24 mouse cellular contexts compared by ENCODE assay signal in the genomic region with DNA sequence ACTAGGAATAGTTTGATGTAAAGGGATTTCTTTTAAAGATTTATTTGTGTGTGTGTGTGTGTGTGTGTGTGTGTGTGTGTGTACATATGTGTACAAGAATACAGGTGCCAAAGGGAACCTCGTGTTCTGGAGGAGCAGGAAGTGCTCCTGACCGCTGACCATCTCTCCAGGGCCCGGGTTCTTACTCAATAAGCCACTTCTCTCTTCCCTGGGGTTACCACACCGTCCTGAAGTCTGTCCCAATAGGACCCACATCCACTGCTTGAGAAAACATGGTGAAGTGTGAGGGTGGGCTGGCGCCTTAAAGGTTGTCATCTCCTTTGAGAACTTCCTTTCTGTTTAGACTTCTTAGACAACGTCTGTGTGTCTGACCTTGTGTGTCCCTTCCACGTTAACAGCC. TPM values are rescaled to one million over a fixed set of nuclear protein-coding genes. Genes with fewer than 3 reads are reported as not detected.
A peak's percentile ranks its signal among the peaks of the same experiment; 100 is the strongest.
DNase-seq lines count a peak whose midpoint lies in the region; ATAC-seq and TF ChIP-seq lines count a peak whose summit lies in the region.
"Had no signal": no experiment of that assay in that cellular context is flagged by ENCODE, and none has a peak within 500 bp of the region (broad histone marks: within the 10 kb centered on the region; RNA-seq: fewer than 3 reads in every experiment).

No protein-coding gene starts in this region.

- WGBS in lung, postnatal 0 days: 80% methylated on average over 7 of the region's 7 CpGs
- WGBS in lung, adult 2 months: 73% methylated on average over 7 of the region's 7 CpGs
- WGBS in heart, adult 2 months: 82% methylated on average over 7 of the region's 7 CpGs

- H3K4me3 ChIP-seq in lung, postnatal 0 days (ENCODE audit: low read depth, low read length): no peak overlapping the region
- H3K4me3 ChIP-seq in lung, adult 2 months (replicated peaks; ENCODE audit: extremely low read depth, low read depth, low read length): no peak overlapping the region
- no peak overlapping the region for H3K4me3 ChIP-seq in brown adipose tissue, adult 24 weeks (ENCODE audit: insufficient read depth, low read depth, low read length)
- no peak overlapping the region for H3K4me3 ChIP-seq in heart, adult 2 months
- H3K4me3 ChIP-seq: embryonic facial prominence, embryonic 10.5 days; forebrain, embryonic 13.5 days; gastrocnemius, adult 2 months; heart, embryonic 10.5 days; hindbrain, embryonic 13.5 days had no signal

- peak; percentile 31 for DNase-seq in lung, postnatal 0 days (ENCODE audit: low spot score)
- no peak for DNase-seq in lung, adult 2 months
- DNase-seq in heart, adult 2 months: no peak
- DNase-seq in frontal cortex, adult 2 months (ENCODE audit: extremely low spot score in 1 of 2, low spot score in 1 of 2): no peak
- DNase-seq in left cerebral cortex, postnatal 25 days (ENCODE audit: low spot score in 2 of 2): no peak
- DNase-seq: adrenal gland, postnatal 10 days; B cell, adult 2 months; cerebellum, adult 8-10 months; cerebellum, postnatal 25 days; forebrain, postnatal 0 days; gastrocnemius, postnatal 25 days; heart, adult 11 months; heart, postnatal 10 days; heart, postnatal 4 days had no signal

- H3K27ac ChIP-seq in lung, postnatal 0 days (ENCODE audit: low read length): no peak overlapping the region
- 0 out of 2 replicates have a peak overlapping the region, but pooled peaks have one; percentile 10 for H3K27ac ChIP-seq in brown adipose tissue, adult 24 weeks (replicated peaks; ENCODE audit: low read depth, low read length)
- H3K27ac ChIP-seq in heart, adult 2 months: no peak overlapping the region
- H3K27ac ChIP-seq: embryonic facial prominence, embryonic 10.5 days; forebrain, embryonic 13.5 days; gastrocnemius, adult 2 months; heart, embryonic 10.5 days; hindbrain, embryonic 13.5 days; hindbrain, postnatal 0 days had no signal

- intact Hi-C loops in heart, adult 2 months (cut with DNase I): no loop called here
- intact Hi-C loops in left cerebral cortex, postnatal 25 days (cut with DNase I): no loop called here

- no peaks in the 10 kb centered on the region for H3K9me3 ChIP-seq in lung, postnatal 0 days (ENCODE audit: low read length)
- H3K9me3 ChIP-seq: embryonic facial prominence, embryonic 10.5 days; forebrain, embryonic 13.5 days; heart, embryonic 10.5 days; hindbrain, embryonic 13.5 days had no signal

- H3K4me2 ChIP-seq in lung, postnatal 0 days (replicated peaks; ENCODE audit: low read depth, low read length): no peak overlapping the region
- H3K4me2 ChIP-seq: forebrain, embryonic 13.5 days; hindbrain, embryonic 13.5 days had no signal

- no peaks in the 10 kb centered on the region for H3K27me3 ChIP-seq in lung, postnatal 0 days (replicated peaks; ENCODE audit: insufficient read depth, low read length)
- H3K27me3 ChIP-seq in heart, adult 2 months (ENCODE audit: control insufficient read depth, insufficient read depth, low read length): no peaks in the 10 kb centered on the region
- H3K27me3 ChIP-seq: forebrain, embryonic 13.5 days; hindbrain, embryonic 13.5 days had no signal

- H3K4me1 ChIP-seq in lung, postnatal 0 days (ENCODE audit: insufficient read depth, low read depth, low read length): no peaks in the 10 kb centered on the region
- H3K4me1 ChIP-seq in lung, adult 2 months (ENCODE audit: control insufficient read depth, insufficient read depth, low read length): no peaks in the 10 kb centered on the region
- H3K4me1 ChIP-seq in brown adipose tissue, adult 24 weeks (ENCODE audit: control insufficient read depth, insufficient read depth, insufficient read length, low read length): no peaks in the 10 kb centered on the region
- no peaks in the 10 kb centered on the region for H3K4me1 ChIP-seq in heart, adult 2 months (ENCODE audit: control insufficient read depth, insufficient read depth, low read length)
- H3K4me1 ChIP-seq: forebrain, embryonic 13.5 days; heart, embryonic 10.5 days; hindbrain, embryonic 13.5 days had no signal

- TF ChIP-seq CTCF in lung, postnatal 0 days (IDR thresholded peaks at IDR 0.05): no peak
- no peak for TF ChIP-seq CTCF in lung, adult 2 months (IDR thresholded peaks at IDR 0.05; ENCODE audit: insufficient read depth, low read length)
- TF ChIP-seq CTCF in heart, adult 2 months (IDR thresholded peaks at IDR 0.05): no peak

- H3K79me2 ChIP-seq in heart, adult 2 months (replicated peaks; ENCODE audit: control insufficient read depth, insufficient read depth, low read length): no peaks in the 10 kb centered on the region

- peak; percentile 38; the same call in 1 of the 2 replicates for ATAC-seq in lung, postnatal 0 days
- ATAC-seq in granulocyte monocyte progenitor cell, adult 5-6 weeks (replicated peaks; ENCODE audit: poor library complexity, severe bottlenecking): peak; percentile 99
- ATAC-seq in monocyte, adult 5-6 weeks (replicated peaks; ENCODE audit: insufficient number of reproducible peaks, low FRiP score, low TSS enrichment, poor library complexity, severe bottlenecking): peak; percentile 84
- ATAC-seq: CD4-positive, CD25-positive, alpha-beta regulatory T cell, adult 4 months; forebrain, embryonic 13.5 days; forebrain, postnatal 0 days; hindbrain, postnatal 0 days had no signal

- no peak for TF ChIP-seq POLR2A in lung, adult 2 months (IDR thresholded peaks at IDR 0.05; ENCODE audit: borderline replicate concordance, extremely low read depth, low read depth, low read length)
- TF ChIP-seq POLR2A in heart, adult 2 months (IDR thresholded peaks at IDR 0.05; ENCODE audit: insufficient read depth, low read depth, low read length): no peak

- H3K9ac ChIP-seq in lung, postnatal 0 days (replicated peaks; ENCODE audit: low read depth): no peak overlapping the region
- no peak overlapping the region for H3K9ac ChIP-seq in heart, adult 2 months (ENCODE audit: low read depth, low read length)
- H3K9ac ChIP-seq: forebrain, embryonic 13.5 days; forebrain, postnatal 0 days; hindbrain, embryonic 13.5 days had no signal

- peaks cover 8% of the 10 kb centered on the region for H3K36me3 ChIP-seq in lung, postnatal 0 days (ENCODE audit: insufficient read depth, low read length)
- H3K36me3 ChIP-seq in heart, adult 2 months (ENCODE audit: control insufficient read depth, insufficient read depth, low read length): no peaks in the 10 kb centered on the region
- H3K36me3 ChIP-seq: embryonic facial prominence, embryonic 10.5 days had no signal

- TF ChIP-seq EP300 in lung, postnatal 0 days (IDR thresholded peaks at IDR 0.05): no peak
- no peak for TF ChIP-seq EP300 in heart, adult 2 months (IDR thresholded peaks at IDR 0.05; ENCODE audit: insufficient read depth, low read depth, low read length)

RNA-seq across cellular contexts. Expression of a gene that starts 17.9 kb away (rescaled TPM):
- polyA plus RNA-seq in lung, postnatal 0 days (2015; fragmentation: Nextera tagmentation; extraction: Ambion mirVana): 6.1 and 6.9 TPM in 2 replicates
- 0.84 and 1.3 TPM in 2 replicates for polyA plus RNA-seq in lung, adult 2 months (2012; rRNA removed)
- not detected in 2 replicates for polyA plus RNA-seq in brown adipose tissue, adult 24 weeks (2012; ENCODE audit: insufficient read depth, insufficient read length, missing spikeins)
- 21.1 and 48.4 TPM in 2 replicates for total RNA-seq in granulocyte monocyte progenitor cell, adult 5-6 weeks (2014; fragmentation: Nextera tagmentation)
- 65.7 and 125 TPM in 2 replicates for total RNA-seq in granulocyte monocyte progenitor cell, adult 5-6 weeks (2017)
- total RNA-seq in monocyte, adult 5-6 weeks (2017): 1.4 to 12.8 TPM (median 5.1 TPM) in 3 replicates
- under 1 TPM; 0.30 to 0.73 TPM for total RNA-seq in heart, adult 2 months (2021)
- polyA plus RNA-seq in heart, adult 2 months (2012; rRNA removed): 0.21 and 0.50 TPM in 2 replicates
- polyA plus RNA-seq in frontal cortex, adult 2 months (2012; rRNA removed): 2.9 and 4.8 TPM in 2 replicates
- total RNA-seq in left cerebral cortex, postnatal 25 days (2021): 1 to 10 TPM; 1.9 to 2.9 TPM

Comparison
In these comparisons a context has a peak if more than half of its experiments do, and no peak if none do; other contexts are left out.
1. ATAC-seq: peak in every context shown above with its lines; median percentile 99 in granulocyte monocyte progenitor cell, adult 5-6 weeks; 84 in monocyte, adult 5-6 weeks; 38 in lung, postnatal 0 days.